Mouse (Mus musculus): ENCODE measurements around the gene Gpx7.

Gpx7 gene

DNA sequence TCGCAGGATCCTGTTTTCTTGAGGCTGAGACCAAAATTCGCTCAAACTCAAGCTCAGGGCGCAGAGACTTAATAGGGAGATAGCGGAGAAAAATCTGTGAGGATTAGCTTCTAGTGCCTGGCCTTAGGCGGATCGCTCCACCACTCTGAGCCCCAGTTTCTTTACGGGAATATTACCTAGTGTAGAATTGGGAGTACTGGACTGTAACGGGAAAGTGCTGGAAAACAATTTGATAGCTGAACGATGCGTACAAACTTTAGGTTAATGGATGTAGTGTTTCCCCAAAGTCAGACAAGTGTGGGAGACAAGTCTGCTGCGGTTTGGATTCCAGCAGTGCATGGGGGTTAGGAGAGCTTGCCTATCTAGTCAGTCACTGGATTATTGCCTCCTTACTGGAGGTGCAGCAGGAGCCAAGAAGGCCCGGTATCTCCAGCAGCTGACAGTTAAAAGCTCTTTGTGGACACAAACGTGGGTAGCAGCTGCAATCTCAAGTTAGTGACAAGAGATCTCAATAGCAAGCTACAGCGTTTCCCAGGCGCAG lies at the start of gene Gpx7:
Gpx7 (minus strand) TSS at position 101 of the 541 bp plus-strand sequence.
- in situ Hi-C loops (cut with MboI; ENCODE audit: low sequenced_read_pairs): no loop called here

DNA sequence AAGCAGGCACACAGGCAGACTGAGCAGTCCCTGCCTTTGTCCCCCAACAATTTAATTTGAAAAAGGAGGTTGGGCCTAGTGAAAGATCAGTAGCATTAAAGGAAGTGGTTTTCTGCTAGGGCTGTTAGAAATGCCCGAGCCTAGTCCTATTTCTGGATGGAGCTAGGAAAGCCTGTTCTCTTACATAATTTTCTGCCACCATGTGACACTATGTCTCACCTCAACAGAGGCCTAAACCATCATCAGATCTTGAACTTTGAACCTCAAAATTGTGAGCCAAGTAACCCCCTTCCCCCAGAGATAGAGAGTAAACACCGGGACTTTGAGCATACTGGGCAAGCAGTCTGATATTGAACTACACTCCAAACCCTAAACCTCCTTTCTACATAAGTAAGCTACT lies 49.3 kb upstream of the Gpx7 start:
- in situ Hi-C loops (cut with MboI; ENCODE audit: low sequenced_read_pairs): no loop called here

DNA sequence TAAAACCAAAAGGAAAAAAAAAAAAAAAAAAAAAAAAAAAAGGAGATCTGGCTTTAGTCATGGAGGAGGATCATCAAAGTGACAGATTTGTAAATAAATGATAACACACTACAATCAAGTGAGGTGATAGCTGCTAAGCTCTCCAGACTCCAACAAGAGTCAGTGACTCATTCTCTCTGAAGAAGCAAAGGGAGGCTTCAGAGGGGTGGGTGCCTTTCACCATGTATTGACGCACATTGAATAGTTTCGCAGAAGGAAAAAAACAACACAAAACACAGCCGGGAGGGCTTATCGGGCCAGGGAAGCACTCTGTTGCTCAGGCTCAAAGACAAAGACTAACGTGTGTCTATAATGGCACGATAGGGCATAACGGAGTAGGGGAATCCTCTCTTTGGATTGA lies 41.3 kb upstream of the Gpx7 start:
- in situ Hi-C loops (cut with MboI; ENCODE audit: low sequenced_read_pairs): no loop called here

GRCm38 (mm10) chr4:108438082-108438840 lies 31.5 kb upstream of the Gpx7 start:
- in situ Hi-C loops (cut with MboI; ENCODE audit: low sequenced_read_pairs): no loop called here

- in situ Hi-C loops (cut with MboI; ENCODE audit: low sequenced_read_pairs): no loop called here
Observed at GRCm38 (mm10) chr4:108436225-108436624, 29.5 kb upstream of the Gpx7 start.

DNA sequence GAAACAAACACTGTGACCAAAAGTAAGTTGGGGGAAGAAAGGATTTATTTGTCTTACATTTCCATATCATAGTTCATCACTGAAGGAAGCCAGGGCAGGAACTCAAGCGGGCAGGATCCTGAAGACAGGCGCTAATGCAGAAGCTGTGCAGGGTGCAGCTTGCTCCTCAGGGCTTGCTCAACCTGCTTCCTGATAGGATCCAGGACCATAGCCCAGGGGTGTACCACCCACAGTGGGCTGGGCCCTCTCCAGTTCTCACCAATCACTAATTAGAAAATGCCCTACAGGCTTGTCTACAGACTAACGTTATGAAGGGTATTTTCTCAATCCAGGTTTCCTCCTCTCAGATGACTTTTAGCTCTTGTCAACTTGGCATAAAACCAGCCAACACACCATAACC lies 28.9 kb upstream of the Gpx7 start:
- in situ Hi-C loops (cut with MboI; ENCODE audit: low sequenced_read_pairs): no loop called here

GRCm38 (mm10) chr4:108434781-108435180 lies 28.0 kb upstream of the Gpx7 start:
- in situ Hi-C loops (cut with MboI; ENCODE audit: low sequenced_read_pairs): no loop called here

- in situ Hi-C loops (cut with MboI; ENCODE audit: low sequenced_read_pairs): no loop called here
Observed at GRCm38 (mm10) chr4:108434221-108434620, 27.5 kb upstream of the Gpx7 start.

- in situ Hi-C loops (cut with MboI; ENCODE audit: low sequenced_read_pairs): no loop called here
Observed at GRCm38 (mm10) chr4:108433341-108433740, 26.6 kb upstream of the Gpx7 start.

DNA sequence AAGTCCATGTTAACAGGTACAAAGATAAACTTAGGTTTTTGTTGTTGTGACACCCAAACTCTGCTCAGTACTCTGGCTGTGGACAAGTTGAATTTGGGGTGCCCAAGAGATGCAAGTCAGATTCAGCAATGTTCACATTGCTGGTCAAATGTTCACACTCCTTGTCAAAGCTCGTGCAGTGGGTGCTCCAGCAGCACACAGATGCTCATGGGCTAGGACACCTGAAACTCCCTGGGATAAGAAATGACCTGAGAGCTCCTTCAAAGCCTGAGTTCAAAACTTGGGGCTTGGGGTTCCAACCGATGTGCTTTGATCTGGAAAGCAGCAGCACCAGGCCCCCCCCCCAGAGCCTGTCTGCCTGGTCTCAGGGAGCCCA lies 24.8 kb upstream of the Gpx7 start:
- in situ Hi-C loops (cut with MboI; ENCODE audit: low sequenced_read_pairs): no loop called here

GRCm38 (mm10) chr4:108430656-108431560 lies 24.1 kb upstream of the Gpx7 start:
- in situ Hi-C loops (cut with MboI; ENCODE audit: low sequenced_read_pairs): no loop called here

DNA sequence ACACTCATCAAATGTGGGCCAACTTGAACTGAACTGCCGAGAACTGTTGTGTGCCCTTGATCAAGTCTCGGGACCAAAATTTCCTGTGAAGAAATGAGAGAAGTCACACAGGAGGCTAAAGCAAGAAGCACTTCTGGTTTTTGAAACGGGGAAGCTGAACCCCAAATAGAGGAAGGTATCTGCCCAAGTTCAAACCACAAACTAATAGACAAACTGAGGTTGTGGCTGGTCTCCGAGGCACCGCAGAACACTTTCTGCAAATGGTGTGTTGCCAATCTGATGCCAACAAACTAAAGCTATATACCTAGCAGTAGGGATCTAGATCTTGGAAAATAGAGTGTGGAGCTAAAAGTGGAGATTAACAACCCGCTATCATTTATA lies 21.6 kb upstream of the Gpx7 start:
- in situ Hi-C loops (cut with MboI; ENCODE audit: low sequenced_read_pairs): no loop called here

GRCm38 (mm10) chr4:108427719-108428340 lies 21.1 kb upstream of the Gpx7 start:
- in situ Hi-C loops (cut with MboI; ENCODE audit: low sequenced_read_pairs): no loop called here

GRCm38 (mm10) chr4:108424587-108424986 lies 17.8 kb upstream of the Gpx7 start:
- in situ Hi-C loops (cut with MboI; ENCODE audit: low sequenced_read_pairs): no loop called here

DNA sequence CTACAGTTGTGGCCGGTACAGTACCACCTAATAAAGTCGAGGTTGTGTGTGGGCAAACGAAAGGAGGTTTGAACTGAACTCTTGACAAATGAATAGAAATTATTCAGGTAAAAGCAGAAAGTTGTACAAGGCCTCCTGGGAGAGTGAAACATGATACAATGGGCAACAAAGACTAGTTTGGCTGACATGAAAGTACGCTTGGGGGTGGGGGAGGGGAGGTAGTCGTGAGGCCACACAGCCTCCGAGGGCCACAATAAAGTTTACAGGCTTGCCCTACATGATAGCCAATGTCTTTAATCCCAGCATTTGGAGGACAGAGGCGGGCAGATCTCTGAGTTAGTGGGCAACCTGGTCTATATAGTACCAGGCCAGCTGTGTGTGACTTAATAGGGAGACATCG lies 860 bp upstream of the Gpx7 start:
- in situ Hi-C loops (cut with MboI; ENCODE audit: low sequenced_read_pairs): no loop called here

DNA sequence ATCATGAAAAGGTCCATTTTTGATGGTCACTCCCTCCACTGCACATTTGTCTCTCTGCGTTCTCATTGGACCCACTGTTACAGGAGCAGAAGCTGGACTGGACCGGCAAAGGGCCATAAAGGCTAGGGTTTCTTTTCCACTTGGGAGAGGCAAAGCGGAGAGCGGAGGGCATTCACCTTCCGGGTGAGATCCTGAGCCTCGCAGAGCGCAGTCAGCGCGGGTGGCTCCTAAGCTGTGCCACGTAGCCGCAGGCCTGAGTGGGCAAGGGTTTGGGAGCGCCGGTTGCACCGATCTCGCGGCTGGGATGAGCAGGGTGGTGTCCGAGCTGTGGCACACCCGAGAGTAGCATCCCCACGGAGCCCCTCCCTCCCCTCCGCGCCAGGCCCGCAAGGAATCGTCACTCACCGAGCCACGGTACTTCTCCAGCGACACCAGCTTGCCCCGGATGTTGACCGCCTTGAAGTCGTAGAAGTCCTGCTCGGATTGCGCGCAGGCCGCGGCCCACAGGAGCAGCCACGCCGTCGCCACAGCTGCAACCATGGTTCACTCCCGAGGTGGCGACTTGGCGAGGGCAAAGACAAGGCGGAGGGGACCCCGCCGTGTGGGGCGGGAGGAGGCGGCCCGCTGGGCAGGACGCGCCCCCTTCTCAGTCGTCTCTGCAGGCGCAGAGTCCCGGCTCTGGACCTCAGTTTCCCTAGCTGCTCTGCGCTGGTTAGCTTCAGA lies 462 bp downstream of the Gpx7 start:
- in situ Hi-C loops (cut with MboI; ENCODE audit: low sequenced_read_pairs): no loop called here

DNA sequence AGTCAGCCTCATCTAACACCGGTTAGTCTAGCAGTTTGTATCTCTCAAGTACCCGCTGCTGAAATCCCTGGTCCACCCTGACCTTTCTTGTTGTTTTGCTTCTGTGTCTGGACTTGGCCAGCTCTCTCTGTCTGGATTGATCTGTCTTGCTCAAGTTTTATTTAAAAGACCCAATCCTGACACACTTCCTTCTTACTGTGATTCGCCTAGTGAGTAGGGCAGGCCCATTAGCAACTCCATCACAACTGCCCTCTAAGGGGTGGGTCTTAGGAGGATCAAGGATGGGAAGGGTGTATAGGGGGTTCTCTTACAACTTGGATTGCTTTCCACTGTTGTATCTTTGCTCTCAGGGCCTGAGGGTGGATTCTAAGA lies 1.0 kb downstream of the Gpx7 start:
- in situ Hi-C loops (cut with MboI; ENCODE audit: low sequenced_read_pairs): no loop called here

GRCm38 (mm10) chr4:108403861-108404635 lies 2.7 kb downstream of the Gpx7 start:
- in situ Hi-C loops (cut with MboI; ENCODE audit: low sequenced_read_pairs): no loop called here

DNA sequence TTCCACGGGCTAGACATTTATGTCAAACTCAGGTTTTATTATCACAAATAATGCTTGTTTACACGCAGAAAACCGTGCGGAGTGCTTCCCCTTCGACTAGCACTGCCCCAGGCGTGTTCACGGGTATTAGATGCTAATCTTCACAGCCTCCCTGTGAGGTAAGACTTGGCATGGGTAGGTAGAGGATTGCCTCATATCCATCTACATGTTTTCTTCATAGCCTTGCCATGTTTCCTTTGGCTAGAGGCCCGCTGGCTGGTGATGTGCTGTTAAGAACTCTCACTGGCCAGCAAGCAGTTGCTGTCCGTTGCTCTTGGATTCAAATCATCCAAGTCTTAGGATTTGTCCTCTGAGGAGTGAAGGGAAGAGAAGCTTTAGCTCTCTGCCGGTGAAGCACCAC lies 6.4 kb downstream of the Gpx7 start:
- in situ Hi-C loops (cut with MboI; ENCODE audit: low sequenced_read_pairs): no loop called here

GRCm38 (mm10) chr4:108394236-108394635 lies 12.5 kb downstream of the Gpx7 start:
- in situ Hi-C loops (cut with MboI; ENCODE audit: low sequenced_read_pairs): no loop called here

All from CH12F3 (cell line).